Mouse (Mus musculus): ENCODE data around the gene Zfp658. TPM values are rescaled to one million over a fixed set of nuclear protein-coding genes. Genes with fewer than 3 reads are reported as not detected.

Gene Zfp658
- 7.1 TPM for total RNA-seq (2023)

GRCm38 (mm10) chr7:43562006-43562633 is at the start of gene Zfp658:
Gene Zfp658 (plus strand): TSS chr7:43562256.

DNA sequence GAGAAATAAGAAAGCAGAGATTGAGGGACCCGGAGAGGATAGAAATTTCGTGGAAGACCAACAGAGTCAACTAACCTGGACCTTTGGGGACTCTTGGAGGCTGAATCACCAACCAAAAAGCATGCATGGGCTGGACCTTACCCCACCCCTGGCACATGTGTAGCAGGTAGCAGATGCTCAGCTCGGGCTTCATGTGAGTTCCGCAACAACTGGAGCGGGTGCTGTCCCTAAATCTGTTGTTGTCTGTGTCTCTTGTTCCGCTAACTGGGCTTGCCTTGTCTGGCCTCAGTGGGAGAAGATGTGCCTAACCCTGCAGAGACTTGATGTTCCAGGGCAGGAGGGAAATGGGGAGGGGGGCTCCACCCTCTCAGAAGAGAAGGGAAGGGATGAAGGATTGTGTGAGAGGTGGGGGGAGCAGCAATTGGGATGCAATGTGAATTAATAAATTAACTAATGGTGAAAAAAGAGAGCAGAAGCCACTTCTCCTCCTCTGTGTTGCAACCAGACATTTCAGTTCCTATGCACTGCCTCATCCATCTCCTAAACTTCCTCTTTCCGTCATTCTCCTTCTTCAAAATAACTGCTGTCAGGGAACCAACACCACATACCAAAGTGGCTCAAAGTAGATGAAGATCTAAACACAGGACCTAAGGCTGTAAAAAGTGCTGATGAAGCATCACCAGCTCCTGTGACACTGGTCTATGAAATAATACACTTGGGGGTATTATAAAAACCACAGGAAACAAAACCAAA is 17.7 kb upstream of the Zfp658 start, which contains the start of gene Cd33:
TSS of gene Cd33 (minus strand) at position 204 of the 753 bp plus-strand sequence.

GRCm38 (mm10) chr7:43579440-43580171 is 17.6 kb downstream of the Zfp658 start, which contains the start of gene Zfp719:
Gene Zfp719 (plus strand): TSS chr7:43579610.

DNA sequence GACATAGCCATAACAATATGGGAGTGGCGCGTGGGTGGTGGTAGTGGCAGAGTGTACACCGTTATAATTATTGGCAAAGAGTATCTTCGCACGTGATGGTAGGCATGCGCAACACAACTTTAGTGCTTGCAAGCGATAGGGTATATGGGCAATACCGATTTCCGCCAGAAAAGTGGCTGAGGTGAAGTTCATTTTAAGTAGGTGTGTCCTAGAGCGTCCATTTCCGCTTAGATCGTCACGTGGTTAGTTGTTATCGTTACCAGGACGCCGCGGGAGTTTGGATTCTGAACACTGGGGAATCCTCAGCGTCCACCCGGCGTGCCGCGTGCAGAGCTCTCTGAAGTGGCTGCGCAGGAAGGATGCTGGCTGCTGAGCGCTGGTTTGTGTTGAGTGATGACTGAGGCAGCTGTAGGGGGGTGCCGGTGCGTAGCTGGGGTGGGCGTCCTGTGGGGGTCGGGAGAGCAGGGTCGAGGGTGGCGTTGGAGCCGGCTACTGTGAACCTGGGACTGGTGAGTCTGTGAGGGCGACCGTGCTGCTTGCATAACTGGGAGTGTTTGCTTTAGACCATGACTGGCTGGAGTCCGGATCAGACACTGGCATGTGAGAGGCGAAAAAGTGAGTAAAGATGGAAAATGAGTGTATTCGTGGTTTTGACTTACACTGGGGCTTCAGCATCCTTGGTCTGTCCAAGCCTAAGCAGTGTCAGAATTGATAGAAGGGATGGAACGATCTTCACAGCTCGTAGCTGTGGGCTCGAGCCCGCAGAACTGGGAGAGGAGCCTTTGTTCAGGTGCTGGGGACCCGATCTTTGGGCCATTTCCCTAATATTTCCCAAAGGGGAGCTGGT is 45.1 kb downstream of the Zfp658 start, which contains the start of gene Zfp819:
TSS of gene Zfp819 (plus strand) at position 274 of the 847 bp plus-strand sequence.

Other genes with a start within 250 kb of the Zfp658 start
- gene Zfp715, start 249.0 kb upstream of the Zfp658 start, total RNA-seq (2023): 26.8 TPM
- gene Siglecf, start 210.9 kb upstream of the Zfp658 start, total RNA-seq (2023): not detected
- 11.2 TPM for gene Siglecg, start 154.1 kb upstream of the Zfp658 start, total RNA-seq (2023)
- not detected for gene Lim2, start 134.6 kb upstream of the Zfp658 start, total RNA-seq (2023)
- 25.9 TPM for gene Nkg7, start 125.2 kb upstream of the Zfp658 start, total RNA-seq (2023)
- gene Cldnd2, start 121.5 kb upstream of the Zfp658 start, total RNA-seq (2023): not detected
- 27.6 TPM for gene Etfb, start 118.2 kb upstream of the Zfp658 start, total RNA-seq (2023)
- gene Gm45233, start 118.1 kb upstream of the Zfp658 start, total RNA-seq (2023): not detected
- gene Vsig10l, start 99.1 kb upstream of the Zfp658 start, total RNA-seq (2023): 2.2 TPM
- gene Iglon5, start 72.2 kb upstream of the Zfp658 start, total RNA-seq (2023): not detected
- not detected for gene 4931406B18Rik, start 56.3 kb upstream of the Zfp658 start, total RNA-seq (2023)
- gene Cd33, start 17.8 kb upstream of the Zfp658 start, total RNA-seq (2023): 1.2 TPM
- gene Zfp719, start 17.4 kb downstream of the Zfp658 start, total RNA-seq (2023): 10.3 TPM
- not detected for gene Zfp819, start 44.9 kb downstream of the Zfp658 start, total RNA-seq (2023)
- gene Ceacam18, start 72.5 kb downstream of the Zfp658 start, total RNA-seq (2023): not detected
- 2.2 TPM for gene Siglece, start 97.9 kb downstream of the Zfp658 start, total RNA-seq (2023)
- 9.4 TPM for gene Ctu1, start 109.8 kb downstream of the Zfp658 start, total RNA-seq (2023)
- gene Klk14, start 128.2 kb downstream of the Zfp658 start, total RNA-seq (2023): not detected
- not detected for gene Klk13, start 150.3 kb downstream of the Zfp658 start, total RNA-seq (2023)
- not detected for gene Klk12, start 206.6 kb downstream of the Zfp658 start, total RNA-seq (2023)
- not detected for gene Klk11, start 212.3 kb downstream of the Zfp658 start, total RNA-seq (2023)
- not detected for gene Klk10, start 218.8 kb downstream of the Zfp658 start, total RNA-seq (2023)
- gene Klk9, start 229.6 kb downstream of the Zfp658 start, total RNA-seq (2023): not detected
- 123 TPM for gene Klk8, start 235.3 kb downstream of the Zfp658 start, total RNA-seq (2023)
- gene Klk7, start 249.0 kb downstream of the Zfp658 start, total RNA-seq (2023): 0.41 TPM

All from CD4-positive naive resting alpha-beta T cell, adult 57 days (primary cell).